Mouse (Mus musculus) bone marrow, adult 2 months (tissue): ENCODE measurements around the gene Lypd5.

Source experiments
- CTCF ChIP-seq: fragments of 200-500 bp; IDR thresholded peaks from 2 replicates; pipeline ENCODE4 v1.5.1; 2011; ENCODE audit warnings: low read length, control low read depth; ENCODE audit not compliant: control insufficient read depth, insufficient read depth
- POLR2A ChIP-seq: fragments of 200-500 bp; IDR thresholded peaks from 2 replicates; pipeline ENCODE4 v1.6.1; 2011; ENCODE audit warnings: low read depth, mild to moderate bottlenecking, control low read depth, low read length, borderline replicate concordance; ENCODE audit not compliant: control insufficient read depth

DNA sequence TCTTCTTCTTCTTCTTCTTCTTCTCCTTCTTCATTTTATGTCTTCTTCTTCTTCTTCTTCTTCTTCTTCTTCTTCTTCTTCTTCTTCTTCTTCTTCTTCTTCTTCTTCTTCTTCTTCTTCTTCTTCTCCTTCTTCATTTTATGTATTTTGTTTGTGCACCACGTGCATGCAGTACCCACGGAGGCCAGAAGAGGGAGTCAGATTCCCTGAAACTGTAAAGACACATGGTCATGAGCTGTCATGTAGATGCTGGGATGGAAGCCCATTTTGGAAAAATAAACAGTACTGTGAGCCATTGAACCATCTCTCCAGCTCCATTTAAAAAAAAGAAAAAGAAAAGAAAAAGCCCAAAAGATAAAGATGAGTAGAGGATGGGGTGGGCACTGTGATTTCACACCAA is 10.8 kb upstream of the Lypd5 start:
- no peak for TF ChIP-seq POLR2A
- no peak for TF ChIP-seq CTCF
